In the genomic region with DNA sequence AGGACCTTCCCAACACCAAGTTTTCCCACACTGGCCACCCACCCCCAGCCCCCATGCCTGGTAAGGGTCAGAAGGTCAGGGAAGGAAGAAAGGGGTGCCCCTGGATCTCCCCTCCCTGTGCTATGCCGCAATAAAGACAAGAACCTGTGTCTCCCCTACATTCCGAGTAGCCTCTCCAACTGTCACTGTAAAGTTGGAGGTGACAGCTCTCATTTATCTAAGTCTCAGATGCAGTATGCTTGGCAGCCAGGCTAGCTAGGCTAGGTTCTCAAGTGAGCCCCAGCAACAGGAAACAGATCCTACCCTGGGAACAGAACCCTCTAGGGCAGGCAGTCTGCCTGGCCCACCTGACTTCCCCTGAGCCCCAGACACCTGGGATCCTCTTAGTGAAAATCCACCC, we compare ENCODE assay signal across 11 mouse cellular contexts. TPM values are rescaled to one million over a fixed set of nuclear protein-coding genes. Genes with fewer than 3 reads are reported as not detected.
DNase-seq lines count a peak whose midpoint lies in the region; ATAC-seq and TF ChIP-seq lines count a peak whose summit lies in the region.
"Had no signal": no experiment of that assay in that cellular context is flagged by ENCODE, and none has a peak within 500 bp of the region (broad histone marks: within the 10 kb centered on the region; RNA-seq: fewer than 3 reads in every experiment).

No protein-coding gene starts in this region.

- H3K4me1 ChIP-seq in heart, embryonic 14.5 days (ENCODE audit: control insufficient read depth in 2 of 2, insufficient read depth in 2 of 2, low read length in 2 of 2): peaks cover 9 to 17% of the 10 kb centered on the region in 2 experiments; a peak in 3 of 4 replicates
- H3K4me1 ChIP-seq in heart, embryonic 11.5 days (ENCODE audit: control insufficient read depth, insufficient read depth, low read length): peaks cover 30% of the 10 kb centered on the region
- H3K4me1 ChIP-seq in lung, adult 2 months (ENCODE audit: control insufficient read depth, insufficient read depth, low read length): peaks cover 32% of the 10 kb centered on the region
- H3K4me1 ChIP-seq in hindbrain, embryonic 14.5 days (replicated peaks; ENCODE audit: control insufficient read depth, insufficient read depth, low read length): peaks cover 37% of the 10 kb centered on the region
- peaks cover 14% of the 10 kb centered on the region for H3K4me1 ChIP-seq in midbrain, embryonic 16.5 days (ENCODE audit: control insufficient read depth, insufficient read depth, low read length)

- no peak overlapping the region for H3K4me3 ChIP-seq in heart, embryonic 14.5 days (ENCODE audit: control insufficient read depth in 1 of 2, insufficient read depth in 1 of 2, low read depth in 1 of 2, low read length in 2 of 2)
- no peak overlapping the region for H3K4me3 ChIP-seq in heart, embryonic 11.5 days (ENCODE audit: low read depth, low read length)
- peak overlapping the region; percentile 95 for H3K4me3 ChIP-seq in lung, adult 2 months (replicated peaks; ENCODE audit: extremely low read depth, low read depth, low read length)
- H3K4me3 ChIP-seq in hindbrain, embryonic 14.5 days (replicated peaks; ENCODE audit: low read length): no peak overlapping the region
- H3K4me3 ChIP-seq in midbrain, embryonic 16.5 days (ENCODE audit: low read depth, low read length): no peak overlapping the region

- H3K27ac ChIP-seq in heart, embryonic 14.5 days (replicated peaks in 1 of 2; ENCODE audit: control insufficient read depth in 1 of 2, insufficient read depth in 1 of 2, low read depth in 2 of 2, low read length in 2 of 2): no peak overlapping the region
- no peak overlapping the region for H3K27ac ChIP-seq in heart, embryonic 11.5 days (ENCODE audit: low read depth, low read length)
- no peak overlapping the region for H3K27ac ChIP-seq in hindbrain, embryonic 14.5 days
- no peak overlapping the region for H3K27ac ChIP-seq in midbrain, embryonic 16.5 days (ENCODE audit: low read length)

- TF ChIP-seq POLR2A in lung, adult 2 months (IDR thresholded peaks at IDR 0.05; ENCODE audit: borderline replicate concordance, extremely low read depth, low read depth, low read length): no peak

- H3K27me3 ChIP-seq in heart, embryonic 14.5 days (ENCODE audit: control insufficient read depth, insufficient read depth, low read length): no peaks in the 10 kb centered on the region; the same call in 1 of the 2 replicates
- H3K27me3 ChIP-seq in heart, embryonic 11.5 days (ENCODE audit: control insufficient read depth, insufficient read depth, low read length): peaks cover 4% of the 10 kb centered on the region; the same call in 1 of the 2 replicates
- H3K27me3 ChIP-seq in hindbrain, embryonic 14.5 days (ENCODE audit: control insufficient read depth, insufficient read depth, low read length): no peaks in the 10 kb centered on the region
- no peaks in the 10 kb centered on the region for H3K27me3 ChIP-seq in midbrain, embryonic 16.5 days (ENCODE audit: control insufficient read depth, insufficient read depth, low read depth, low read length)

- no peak for TF ChIP-seq CTCF in lung, adult 2 months (IDR thresholded peaks at IDR 0.05; ENCODE audit: insufficient read depth, low read length)

- no peak for ATAC-seq in heart, embryonic 14.5 days (ENCODE audit: insufficient number of reproducible peaks, insufficient read depth, low FRiP score, low read depth)
- ATAC-seq in heart, embryonic 11.5 days (replicated peaks; ENCODE audit: insufficient number of reproducible peaks, low FRiP score, low TSS enrichment): no peak
- no peak for ATAC-seq in hindbrain, embryonic 14.5 days (ENCODE audit: low FRiP score)
- no peak for ATAC-seq in midbrain, embryonic 16.5 days
- ATAC-seq: CD4-positive, CD25-positive, alpha-beta regulatory T cell, adult 4 months had no signal

- peak overlapping the region; percentile 100 for H3K4me2 ChIP-seq in heart, embryonic 14.5 days (ENCODE audit: low read length)
- H3K4me2 ChIP-seq in heart, embryonic 11.5 days: no peak overlapping the region; the same call in 1 of the 2 replicates
- peak overlapping the region; percentile 13; the same call in 1 of the 2 replicates for H3K4me2 ChIP-seq in hindbrain, embryonic 14.5 days (replicated peaks)
- H3K4me2 ChIP-seq in midbrain, embryonic 16.5 days (ENCODE audit: low read length): 0 out of 2 replicates have a peak overlapping the region, but pooled peaks have one; percentile 8

- 40% methylated on average over 2 of the region's 2 CpGs for whole genome bisulfite sequencing in heart, embryonic 14.5 days
- WGBS in heart, embryonic 11.5 days (ENCODE audit: insufficient replicate concordance): 37% methylated on average over 2 of the region's 2 CpGs
- 35% methylated on average over 2 of the region's 2 CpGs for WGBS in lung, adult 2 months
- WGBS in hindbrain, embryonic 14.5 days: 18% methylated on average over 2 of the region's 2 CpGs
- WGBS in midbrain, embryonic 16.5 days: 39% methylated on average over 2 of the region's 2 CpGs

- peak overlapping the region; percentile 44; the same call in 1 of the 2 replicates for H3K9ac ChIP-seq in heart, embryonic 14.5 days (ENCODE audit: low read length)
- no peak overlapping the region for H3K9ac ChIP-seq in heart, embryonic 11.5 days (ENCODE audit: low read depth, low read length)
- H3K9ac ChIP-seq in hindbrain, embryonic 14.5 days: no peak overlapping the region
- no peak overlapping the region for H3K9ac ChIP-seq in midbrain, embryonic 16.5 days (ENCODE audit: low read depth, low read length)

- peak; percentile 8 for DNase-seq in lung, adult 2 months
- no peak for DNase-seq in lung, postnatal 10 days
- DNase-seq in hindbrain, embryonic 14.5 days (ENCODE audit: low spot score): no peak
- DNase-seq in frontal cortex, postnatal 10 days (ENCODE audit: low spot score in 2 of 2): no peak
- DNase-seq in urinary bladder, postnatal 36 days (ENCODE audit: low spot score in 2 of 2): no peak
- DNase-seq: adrenal gland, postnatal 10 days; thymus, postnatal 4 days had no signal

- no peaks in the 10 kb centered on the region for H3K36me3 ChIP-seq in heart, embryonic 14.5 days (ENCODE audit: control insufficient read depth, insufficient read depth, low read length)
- H3K36me3 ChIP-seq in heart, embryonic 11.5 days (ENCODE audit: control insufficient read depth, insufficient read depth, low read length): no peaks in the 10 kb centered on the region
- H3K36me3 ChIP-seq in hindbrain, embryonic 14.5 days (replicated peaks; ENCODE audit: control insufficient read depth, insufficient read depth): no peaks in the 10 kb centered on the region
- H3K36me3 ChIP-seq in midbrain, embryonic 16.5 days (ENCODE audit: control insufficient read depth, insufficient read depth, low read length): no peaks in the 10 kb centered on the region

- H3K9me3 ChIP-seq in heart, embryonic 14.5 days (ENCODE audit: control insufficient read depth, low read length): no peaks in the 10 kb centered on the region
- H3K9me3 ChIP-seq in heart, embryonic 11.5 days (replicated peaks; ENCODE audit: control insufficient read depth, low read length): no peaks in the 10 kb centered on the region
- H3K9me3 ChIP-seq in hindbrain, embryonic 14.5 days (ENCODE audit: control insufficient read depth, low read length): no peaks in the 10 kb centered on the region
- H3K9me3 ChIP-seq in midbrain, embryonic 16.5 days (replicated peaks; ENCODE audit: control insufficient read depth, low read length, poor library complexity, severe bottlenecking): no peaks in the 10 kb centered on the region

RNA-seq across cellular contexts. Expression of gene Sox13, which starts 3.1 kb away (rescaled TPM):
- 3.5 and 5.2 TPM in 2 replicates for polyA plus RNA-seq in heart, embryonic 14.5 days (2014; fragmentation: Nextera tagmentation; extraction: Ambion mirVana)
- 3.3 and 3.7 TPM in 2 replicates for polyA plus RNA-seq in heart, embryonic 11.5 days (2014; fragmentation: Nextera tagmentation; extraction: Ambion mirVana)
- 134 and 144 TPM in 2 replicates for polyA plus RNA-seq in lung, adult 2 months (2012; rRNA removed)
- 5.8 and 6.0 TPM in 2 replicates for polyA plus RNA-seq in hindbrain, embryonic 14.5 days (2014; fragmentation: Nextera tagmentation; extraction: Ambion mirVana)
- 5.3 and 7.4 TPM in 2 replicates for polyA plus RNA-seq in midbrain, embryonic 16.5 days (2015; fragmentation: Nextera tagmentation; extraction: Ambion mirVana)
- polyA plus RNA-seq: CD4-positive, CD25-positive, alpha-beta regulatory T cell, adult 4 months had no signal

RNA-seq across cellular contexts. Expression of gene Etnk2, which starts 57.7 kb away (rescaled TPM):
- polyA plus RNA-seq in heart, embryonic 14.5 days (2014; fragmentation: Nextera tagmentation; extraction: Ambion mirVana): 0.85 and 1.6 TPM in 2 replicates
- 1.5 TPM in 2 replicates for polyA plus RNA-seq in heart, embryonic 11.5 days (2014; fragmentation: Nextera tagmentation; extraction: Ambion mirVana)
- polyA plus RNA-seq in lung, adult 2 months (2012; rRNA removed): 0.59 and 0.93 TPM in 2 replicates
- polyA plus RNA-seq in hindbrain, embryonic 14.5 days (2014; fragmentation: Nextera tagmentation; extraction: Ambion mirVana): 20.3 TPM in 2 replicates
- polyA plus RNA-seq in midbrain, embryonic 16.5 days (2015; fragmentation: Nextera tagmentation; extraction: Ambion mirVana): 24.6 and 26.5 TPM in 2 replicates
- polyA plus RNA-seq: CD4-positive, CD25-positive, alpha-beta regulatory T cell, adult 4 months had no signal

Comparison
In these comparisons a context has a peak if more than half of its experiments do, and no peak if none do; other contexts are left out.
1. RNA of gene Sox13, which starts 3.1 kb away (polyA plus RNA-seq): 134 to 144 TPM in lung, adult 2 months; 5.8 to 6.0 TPM in hindbrain, embryonic 14.5 days, 5.3 to 7.4 TPM in midbrain, embryonic 16.5 days, 3.5 to 5.2 TPM in heart, embryonic 14.5 days and 3.3 to 3.7 TPM in heart, embryonic 11.5 days; every median in the first group is over 10 times any median in the second.